ENCODE assay signal across 11 mouse cellular contexts in genomic region chr6:72253911-72254587, GRCm38 (mm10). TPM values are rescaled to one million over a fixed set of nuclear protein-coding genes. Genes with fewer than 3 reads are reported as not detected.
A peak's percentile ranks its signal among the peaks of the same experiment; 100 is the strongest.
DNase-seq lines count a peak whose midpoint lies in the region; ATAC-seq lines count a peak whose summit lies in the region.
"Had no signal": no experiment of that assay in that cellular context is flagged by ENCODE, and none has a peak within 500 bp of the region (broad histone marks: within the 10 kb centered on the region; RNA-seq: fewer than 3 reads in every experiment).

No protein-coding gene starts in this region.

- H3K9me3 ChIP-seq in liver, embryonic 15.5 days (replicated peaks): no peaks in the 10 kb centered on the region
- H3K9me3 ChIP-seq in megakaryocyte, embryonic 14.5 days: no peaks in the 10 kb centered on the region
- no peaks in the 10 kb centered on the region for H3K9me3 ChIP-seq in kidney, embryonic 15.5 days (replicated peaks)

- 58% methylated on average over 4 of the region's 4 CpGs for WGBS in liver, embryonic 15.5 days (ENCODE audit: insufficient replicate concordance)
- WGBS in kidney, embryonic 15.5 days: 84% methylated on average over 4 of the region's 4 CpGs

- H3K27ac ChIP-seq in liver, embryonic 15.5 days (replicated peaks): no peak overlapping the region
- no peak overlapping the region for H3K27ac ChIP-seq in kidney, embryonic 15.5 days
- H3K27ac ChIP-seq: kidney, postnatal 0 days; macrophage had no signal

- DNase-seq in liver: no peak
- peak; percentile 98 for DNase-seq in cerebellum, adult 9-10 months
- DNase-seq in gastrocnemius, postnatal 25 days: peak; percentile 89
- DNase-seq in thymus, postnatal 4 days: no peak
- DNase-seq in urinary bladder, postnatal 25 days (ENCODE audit: low spot score): no peak

- H3K36me3 ChIP-seq in liver, embryonic 15.5 days (replicated peaks): no peaks in the 10 kb centered on the region
- H3K36me3 ChIP-seq in megakaryocyte, embryonic 14.5 days (replicated peaks; ENCODE audit: low read length): peaks cover 73% of the 10 kb centered on the region
- no peaks in the 10 kb centered on the region for H3K36me3 ChIP-seq in kidney, embryonic 15.5 days

- no peak overlapping the region for H3K4me3 ChIP-seq in liver, embryonic 15.5 days (replicated peaks)
- peak overlapping the region; percentile 80 for H3K4me3 ChIP-seq in megakaryocyte, embryonic 14.5 days (replicated peaks)
- no peak overlapping the region for H3K4me3 ChIP-seq in kidney, embryonic 15.5 days (replicated peaks)

- 0 out of 2 replicates have a peak, but pooled peaks have one; percentile 25 for ATAC-seq in liver, embryonic 15.5 days (ENCODE audit: insufficient read depth)
- no peak for ATAC-seq in kidney, embryonic 15.5 days (replicated peaks; ENCODE audit: low FRiP score)

- no peak overlapping the region for H3K9ac ChIP-seq in liver, embryonic 15.5 days
- H3K9ac ChIP-seq in kidney, embryonic 15.5 days: no peak overlapping the region

- H3K4me1 ChIP-seq in liver, embryonic 15.5 days (replicated peaks): no peaks in the 10 kb centered on the region
- peaks cover 81% of the 10 kb centered on the region for H3K4me1 ChIP-seq in megakaryocyte, embryonic 14.5 days
- H3K4me1 ChIP-seq in kidney, embryonic 15.5 days: no peaks in the 10 kb centered on the region

- H3K4me2 ChIP-seq in liver, embryonic 15.5 days: no peak overlapping the region
- no peak overlapping the region for H3K4me2 ChIP-seq in kidney, embryonic 15.5 days

- H3K27me3 ChIP-seq in liver, embryonic 15.5 days: peaks cover 13% of the 10 kb centered on the region
- H3K27me3 ChIP-seq in megakaryocyte, embryonic 14.5 days (replicated peaks): peaks cover 3% of the 10 kb centered on the region
- H3K27me3 ChIP-seq in kidney, embryonic 15.5 days: no peaks in the 10 kb centered on the region

RNA-seq across cellular contexts. Expression of gene Atoh8, which starts 18.7 kb away (rescaled TPM):
- 0.88 and 0.96 TPM in 2 replicates for polyA plus RNA-seq in liver, embryonic 15.5 days (2015; fragmentation: Nextera tagmentation; extraction: Ambion mirVana)
- 1 to 10 TPM; 4.5 to 7.8 TPM for total RNA-seq in gastrocnemius, postnatal 25 days (2021)
- 51.0 and 108 TPM in 2 replicates for polyA plus RNA-seq in megakaryocyte, embryonic 14.5 days (2012; ENCODE audit: insufficient read depth, low replicate concordance)
- 18.5 and 18.9 TPM in 2 replicates for polyA plus RNA-seq in kidney, embryonic 15.5 days (2015; fragmentation: Nextera tagmentation; extraction: Ambion mirVana)
- polyA plus RNA-seq: macrophage had no signal

RNA-seq across cellular contexts. Expression of gene Sftpb, which starts 50.4 kb away (rescaled TPM):
- polyA plus RNA-seq in liver, embryonic 15.5 days (2015; fragmentation: Nextera tagmentation; extraction: Ambion mirVana): not detected in 2 replicates
- total RNA-seq in gastrocnemius, postnatal 25 days (2021): not detected
- 2.7 and 3.5 TPM in 2 replicates for polyA plus RNA-seq in megakaryocyte, embryonic 14.5 days (2012; ENCODE audit: insufficient read depth, low replicate concordance)
- not detected in 2 replicates for polyA plus RNA-seq in kidney, embryonic 15.5 days (2015; fragmentation: Nextera tagmentation; extraction: Ambion mirVana)
- polyA plus RNA-seq: cortical plate, adult 2 months; kidney, postnatal 0 days; macrophage had no signal

Comparison
In these comparisons a context has a peak if more than half of its experiments do, and no peak if none do; other contexts are left out.
1. DNase-seq: peak in cerebellum, adult 9-10 months (single experiment) and gastrocnemius, postnatal 25 days (single experiment); none in liver (single experiment), thymus, postnatal 4 days (single experiment) and urinary bladder, postnatal 25 days (single experiment).